Comparison of ENCODE assay signal across 21 mouse cellular contexts in the genomic region with DNA sequence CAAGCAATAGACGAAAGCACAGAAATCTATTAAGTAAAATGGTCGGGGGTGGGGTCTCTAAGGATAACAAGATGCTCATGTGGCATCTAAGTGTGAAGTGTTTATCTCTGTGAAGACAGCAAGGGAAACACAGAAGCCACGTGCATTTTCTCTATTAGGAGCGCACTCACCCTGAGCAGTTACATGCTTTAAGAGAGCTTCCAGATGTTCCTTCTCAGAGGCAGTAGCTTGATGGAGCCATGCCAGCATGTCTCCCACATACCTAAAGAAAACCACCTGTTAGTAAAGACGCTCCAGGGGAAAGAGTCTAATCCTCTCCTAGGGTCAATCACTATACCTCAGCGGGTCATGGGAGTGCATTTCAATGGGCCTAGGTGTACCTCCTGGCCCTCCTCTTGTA. TPM values are rescaled to one million over a fixed set of nuclear protein-coding genes. Genes with fewer than 3 reads are reported as not detected.
DNase-seq lines count a peak whose midpoint lies in the region; ATAC-seq and TF ChIP-seq lines count a peak whose summit lies in the region.
"Had no signal": no experiment of that assay in that cellular context is flagged by ENCODE, and none has a peak within 500 bp of the region (broad histone marks: within the 10 kb centered on the region; RNA-seq: fewer than 3 reads in every experiment).

No protein-coding gene starts in this region.

- H3K4me2 ChIP-seq in embryonic facial prominence, embryonic 14.5 days (ENCODE audit: low read depth, low read length): no peak overlapping the region
- no peak overlapping the region for H3K4me2 ChIP-seq in kidney, embryonic 15.5 days
- H3K4me2 ChIP-seq in lung, embryonic 16.5 days (ENCODE audit: low read depth, low read length): no peak overlapping the region
- no peak overlapping the region for H3K4me2 ChIP-seq in stomach, embryonic 14.5 days (replicated peaks; ENCODE audit: low read depth, low read length)
- no peak overlapping the region for H3K4me2 ChIP-seq in stomach, postnatal 0 days (replicated peaks; ENCODE audit: low read depth)
- H3K4me2 ChIP-seq: forebrain, embryonic 15.5 days; heart, embryonic 11.5 days; heart, embryonic 15.5 days had no signal

- no peak for TF ChIP-seq CTCF in stomach, postnatal 0 days (IDR thresholded peaks at IDR 0.05; ENCODE audit: low read depth)

- no peak for ATAC-seq in embryonic facial prominence, embryonic 14.5 days (ENCODE audit: low read depth)
- ATAC-seq in kidney, embryonic 15.5 days (replicated peaks; ENCODE audit: low FRiP score): no peak
- peak; percentile 31; the same call in 1 of the 2 replicates for ATAC-seq in lung, embryonic 16.5 days (ENCODE audit: low read depth)
- ATAC-seq in stomach, embryonic 14.5 days (ENCODE audit: insufficient number of reproducible peaks, insufficient read depth, low FRiP score, low read depth): peak; percentile 46; the same call in 1 of the 2 replicates
- ATAC-seq in stomach, postnatal 0 days (ENCODE audit: low FRiP score, low TSS enrichment): no peak
- ATAC-seq: CD4-positive, CD25-positive, alpha-beta regulatory T cell, adult 4 months; forebrain, embryonic 15.5 days had no signal

- H3K4me1 ChIP-seq in embryonic facial prominence, embryonic 14.5 days (ENCODE audit: control insufficient read depth, insufficient read depth, low read length): no peaks in the 10 kb centered on the region
- H3K4me1 ChIP-seq in embryonic facial prominence, embryonic 10.5 days: no peaks in the 10 kb centered on the region
- H3K4me1 ChIP-seq in kidney, embryonic 15.5 days: peaks cover 16% of the 10 kb centered on the region
- no peaks in the 10 kb centered on the region for H3K4me1 ChIP-seq in lung, embryonic 16.5 days (replicated peaks; ENCODE audit: control insufficient read depth, insufficient read depth, low read length)
- peaks cover 4% of the 10 kb centered on the region; the same call in 1 of the 2 replicates for H3K4me1 ChIP-seq in stomach, embryonic 14.5 days (ENCODE audit: control insufficient read depth, insufficient read depth, low read length)
- no peaks in the 10 kb centered on the region for H3K4me1 ChIP-seq in stomach, postnatal 0 days (replicated peaks; ENCODE audit: control insufficient read depth, insufficient read depth)
- H3K4me1 ChIP-seq: forebrain, embryonic 15.5 days; heart, embryonic 15.5 days had no signal

- no peak overlapping the region for H3K9ac ChIP-seq in embryonic facial prominence, embryonic 14.5 days (ENCODE audit: low read depth, low read length)
- no peak overlapping the region for H3K9ac ChIP-seq in kidney, embryonic 15.5 days
- H3K9ac ChIP-seq in lung, embryonic 16.5 days (ENCODE audit: low read length): no peak overlapping the region
- no peak overlapping the region for H3K9ac ChIP-seq in stomach, embryonic 14.5 days (replicated peaks; ENCODE audit: low read depth, low read length)
- H3K9ac ChIP-seq in stomach, postnatal 0 days (ENCODE audit: low read length): no peak overlapping the region
- H3K9ac ChIP-seq: forebrain, embryonic 15.5 days; heart, embryonic 15.5 days had no signal

- peaks cover 78% of the 10 kb centered on the region for H3K36me3 ChIP-seq in embryonic facial prominence, embryonic 14.5 days (ENCODE audit: control insufficient read depth, insufficient read depth, low read length)
- peaks cover 72% of the 10 kb centered on the region for H3K36me3 ChIP-seq in embryonic facial prominence, embryonic 10.5 days (replicated peaks)
- peaks cover 58% of the 10 kb centered on the region for H3K36me3 ChIP-seq in kidney, embryonic 15.5 days
- H3K36me3 ChIP-seq in lung, embryonic 16.5 days (ENCODE audit: control insufficient read depth, insufficient read depth, low read length): peaks cover 14% of the 10 kb centered on the region
- H3K36me3 ChIP-seq in stomach, embryonic 14.5 days (ENCODE audit: control insufficient read depth, insufficient read depth, low read length): peaks cover 30% of the 10 kb centered on the region
- H3K36me3 ChIP-seq in stomach, postnatal 0 days (ENCODE audit: control insufficient read depth, insufficient read depth, low read length): peaks cover 13% of the 10 kb centered on the region

- no peak for TF ChIP-seq EP300 in stomach, postnatal 0 days (optimal IDR thresholded peaks at IDR 0.05)

- 37% methylated on average over 6 of the region's 6 CpGs for WGBS in embryonic facial prominence, embryonic 14.5 days
- WGBS in embryonic facial prominence, embryonic 10.5 days: 67% methylated on average over 6 of the region's 6 CpGs
- whole genome bisulfite sequencing in kidney, embryonic 15.5 days: 41% methylated on average over 6 of the region's 6 CpGs
- 54% methylated on average over 6 of the region's 6 CpGs for WGBS in lung, embryonic 16.5 days
- 33% methylated on average over 6 of the region's 6 CpGs for WGBS in stomach, embryonic 14.5 days
- WGBS in stomach, postnatal 0 days: 48% methylated on average over 6 of the region's 6 CpGs

- no peaks in the 10 kb centered on the region for H3K9me3 ChIP-seq in embryonic facial prominence, embryonic 14.5 days (ENCODE audit: control insufficient read depth, low read length)
- H3K9me3 ChIP-seq in embryonic facial prominence, embryonic 10.5 days: no peaks in the 10 kb centered on the region
- no peaks in the 10 kb centered on the region for H3K9me3 ChIP-seq in kidney, embryonic 15.5 days (replicated peaks)
- H3K9me3 ChIP-seq in lung, embryonic 16.5 days (ENCODE audit: control insufficient read depth, low read length): no peaks in the 10 kb centered on the region
- no peaks in the 10 kb centered on the region for H3K9me3 ChIP-seq in stomach, embryonic 14.5 days (ENCODE audit: control insufficient read depth, low read depth, low read length)
- no peaks in the 10 kb centered on the region for H3K9me3 ChIP-seq in stomach, postnatal 0 days (ENCODE audit: control insufficient read depth, low read length)
- H3K9me3 ChIP-seq: forebrain, embryonic 15.5 days; G1E; heart, embryonic 15.5 days had no signal

- no peak overlapping the region for H3K27ac ChIP-seq in embryonic facial prominence, embryonic 14.5 days (replicated peaks; ENCODE audit: low read depth, low read length)
- H3K27ac ChIP-seq in embryonic facial prominence, embryonic 10.5 days (replicated peaks): no peak overlapping the region
- no peak overlapping the region for H3K27ac ChIP-seq in kidney, embryonic 15.5 days
- H3K27ac ChIP-seq in lung, embryonic 16.5 days (ENCODE audit: low read length): no peak overlapping the region
- no peak overlapping the region for H3K27ac ChIP-seq in stomach, embryonic 14.5 days (ENCODE audit: low read length)
- no peak overlapping the region for H3K27ac ChIP-seq in stomach, postnatal 0 days (replicated peaks)
- H3K27ac ChIP-seq: forebrain, embryonic 15.5 days; heart, embryonic 15.5 days had no signal

- no peak overlapping the region for H3K4me3 ChIP-seq in embryonic facial prominence, embryonic 14.5 days (ENCODE audit: low read depth, low read length)
- no peak overlapping the region for H3K4me3 ChIP-seq in embryonic facial prominence, embryonic 10.5 days
- no peak overlapping the region for H3K4me3 ChIP-seq in kidney, embryonic 15.5 days (replicated peaks)
- H3K4me3 ChIP-seq in lung, embryonic 16.5 days (ENCODE audit: low read length): no peak overlapping the region
- H3K4me3 ChIP-seq in stomach, embryonic 14.5 days (ENCODE audit: low read depth, low read length): no peak overlapping the region
- H3K4me3 ChIP-seq in stomach, postnatal 0 days (ENCODE audit: low read depth, low read length): no peak overlapping the region
- H3K4me3 ChIP-seq: forebrain, embryonic 15.5 days; heart, embryonic 15.5 days had no signal

- peak; percentile 19 for DNase-seq in embryonic facial prominence, embryonic 14.5 days (ENCODE audit: low spot score)
- DNase-seq in embryonic facial prominence, embryonic 10.5 days (ENCODE audit: low spot score): no peak
- peak; percentile 26 for DNase-seq in kidney, postnatal 10 days
- no peak for DNase-seq in lung, adult 18-20 months
- DNase-seq in stomach, postnatal 0 days (ENCODE audit: low spot score): no peak
- DNase-seq: adrenal gland, adult 8-10 months; adrenal gland, postnatal 36 days; B cell, adult 2 months; cerebellum, adult 2 months; cerebellum, postnatal 10 days; gastrocnemius, postnatal 36 days; heart, adult 18-20 months; heart, postnatal 14 days had no signal

- H3K27me3 ChIP-seq in embryonic facial prominence, embryonic 14.5 days (replicated peaks; ENCODE audit: control insufficient read depth, insufficient read depth, low read length): no peaks in the 10 kb centered on the region
- no peaks in the 10 kb centered on the region for H3K27me3 ChIP-seq in embryonic facial prominence, embryonic 10.5 days (replicated peaks; ENCODE audit: low read depth, poor library complexity, severe bottlenecking)
- no peaks in the 10 kb centered on the region for H3K27me3 ChIP-seq in kidney, embryonic 15.5 days
- no peaks in the 10 kb centered on the region for H3K27me3 ChIP-seq in lung, embryonic 16.5 days (ENCODE audit: control insufficient read depth, insufficient read depth, low read depth, low read length)
- H3K27me3 ChIP-seq in stomach, embryonic 14.5 days (ENCODE audit: control insufficient read depth, insufficient read depth, low read length): no peaks in the 10 kb centered on the region
- H3K27me3 ChIP-seq in stomach, postnatal 0 days (ENCODE audit: control insufficient read depth, insufficient read depth, low read length): no peaks in the 10 kb centered on the region
- H3K27me3 ChIP-seq: forebrain, embryonic 15.5 days; heart, embryonic 15.5 days had no signal

RNA-seq across cellular contexts. Expression of a gene that starts 15.0 kb away (rescaled TPM):
- polyA plus RNA-seq in embryonic facial prominence, embryonic 14.5 days (2014; fragmentation: Nextera tagmentation; extraction: Ambion mirVana): 52.8 and 58.6 TPM in 2 replicates
- 37.1 and 39.7 TPM in 2 replicates for polyA plus RNA-seq in embryonic facial prominence, embryonic 10.5 days (2016; fragmentation: Nextera tagmentation; extraction: Ambion mirVana)
- 47.0 and 48.3 TPM in 2 replicates for polyA plus RNA-seq in kidney, embryonic 15.5 days (2015; fragmentation: Nextera tagmentation; extraction: Ambion mirVana)
- 46.7 and 48.1 TPM in 2 replicates for polyA plus RNA-seq in lung, embryonic 16.5 days (2015; fragmentation: Nextera tagmentation; extraction: Ambion mirVana)
- polyA plus RNA-seq in stomach, embryonic 14.5 days (2014; fragmentation: Nextera tagmentation; extraction: Ambion mirVana): 51.1 and 56.2 TPM in 2 replicates
- 25.1 and 25.7 TPM in 2 replicates for polyA plus RNA-seq in stomach, postnatal 0 days (2015; fragmentation: Nextera tagmentation; extraction: Ambion mirVana)

RNA-seq across cellular contexts. Expression of a gene that starts 39.3 kb away (rescaled TPM):
- polyA plus RNA-seq in embryonic facial prominence, embryonic 14.5 days (2014; fragmentation: Nextera tagmentation; extraction: Ambion mirVana): 73.9 and 74.8 TPM in 2 replicates
- 20.6 and 26.1 TPM in 2 replicates for polyA plus RNA-seq in embryonic facial prominence, embryonic 10.5 days (2016; fragmentation: Nextera tagmentation; extraction: Ambion mirVana)
- 108 and 113 TPM in 2 replicates for polyA plus RNA-seq in kidney, embryonic 15.5 days (2015; fragmentation: Nextera tagmentation; extraction: Ambion mirVana)
- 77.0 and 82.9 TPM in 2 replicates for polyA plus RNA-seq in lung, embryonic 16.5 days (2015; fragmentation: Nextera tagmentation; extraction: Ambion mirVana)
- polyA plus RNA-seq in stomach, embryonic 14.5 days (2014; fragmentation: Nextera tagmentation; extraction: Ambion mirVana): 48.0 and 48.2 TPM in 2 replicates
- 37.4 and 39.3 TPM in 2 replicates for polyA plus RNA-seq in stomach, postnatal 0 days (2015; fragmentation: Nextera tagmentation; extraction: Ambion mirVana)

Comparison
In these comparisons a context has a peak if more than half of its experiments do, and no peak if none do; other contexts are left out.
1. ATAC-seq: peak in lung, embryonic 16.5 days (single experiment) and stomach, embryonic 14.5 days (single experiment); none in embryonic facial prominence, embryonic 14.5 days (single experiment), kidney, embryonic 15.5 days (single experiment) and stomach, postnatal 0 days (single experiment).
2. DNase-seq: peak in embryonic facial prominence, embryonic 14.5 days (single experiment) and kidney, postnatal 10 days (single experiment); none in embryonic facial prominence, embryonic 10.5 days (single experiment), lung, adult 18-20 months (0 of 2) and stomach, postnatal 0 days (single experiment).